Mouse (Mus musculus) olfactory bulb, adult 2 months (tissue): ENCODE measurements around the gene Bcl9l. TPM values are rescaled to one million over a fixed set of nuclear protein-coding genes. Genes with fewer than 3 reads are reported as not detected.

Experiments used
- H3K27ac ChIP-seq: fragments of 200-500 bp; 2 replicates; pipeline ENCODE4 v1.5.1; 2012; ENCODE audit warnings: low read depth, low read length; ENCODE audit not compliant: insufficient read depth
- H3K4me1 ChIP-seq: fragments of 200-500 bp; 2 replicates; pipeline ENCODE4 v1.6.1; 2012; ENCODE audit warnings: low read length; ENCODE audit not compliant: control insufficient read depth, insufficient read depth
- H3K4me3 ChIP-seq: fragments of 200-500 bp; 2 replicates; pipeline ENCODE4 v1.5.1; 2012; ENCODE audit warnings: mild to moderate bottlenecking, low read depth, low read length, moderate library complexity; ENCODE audit not compliant: insufficient read depth
- CTCF ChIP-seq: fragments of 200-500 bp; IDR thresholded peaks from 2 replicates; pipeline ENCODE4 v1.5.1; 2012; ENCODE audit warnings: low read depth, mild to moderate bottlenecking, low read length, moderate library complexity; ENCODE audit not compliant: insufficient read depth
- POLR2A ChIP-seq: fragments of 200-500 bp; IDR thresholded peaks from 2 replicates; pipeline ENCODE4 v1.6.1; 2012; ENCODE audit warnings: mild to moderate bottlenecking, low read depth, low read length, moderate library complexity; ENCODE audit not compliant: insufficient read depth
- WGBS: fragments of 180-500 bp; shearing (Covaris S2); methylation state at CpG from one replicate; pipeline ENCODE4 v1.1.7; 2018; 5-methylcytosine and 5-hydroxymethylcytosine counted together
- polyA plus RNA-seq: library from polyadenylated mRNA; stranded (reverse); fragments of >200 nt; gene quantifications from 2 replicates; pipeline ENCODE4 v1.2.4, GENCODE M21; 2012; ENCODE audit warnings: low replicate concordance; ENCODE audit not compliant: missing spikeins, insufficient read depth, insufficient read length

Bcl9l gene
- polyA plus RNA-seq, 1 experiment, result not detected

- Histone ChIP-seq H3K4me1 (no peaks in the 10 kb centered on the region), H3K4me3 (no peak overlapping the region), H3K27ac (no peak overlapping the region)
- 92% methylated on average over 8 of the region's 8 CpGs for WGBS
- no peak for TF ChIP-seq CTCF
- no peak for TF ChIP-seq POLR2A
Measured at GRCm38 (mm10) chr9:44525589-44525988, 43.0 kb downstream of the Bcl9l start.

GRCm38 (mm10) chr9:44526337-44527112 is 43.9 kb downstream of the Bcl9l start:
- WGBS, result 69% methylated on average over 9 of the region's 9 CpGs
- TF ChIP-seq POLR2A (no peak), CTCF (no peak)

GRCm38 (mm10) chr9:44528340-44528739 is 45.7 kb downstream of the Bcl9l start:
- H3K27ac ChIP-seq, result no peak overlapping the region
- WGBS, result 87% methylated on average over 8 of the region's 8 CpGs
- TF ChIP-seq CTCF (no peak), POLR2A (no peak)
- H3K4me3 ChIP-seq, result no peak overlapping the region
- H3K4me1 ChIP-seq, result no peaks in the 10 kb centered on the region

More at GRCm38 (mm10) chr9:44526337-44527112, 43.9 kb downstream of the Bcl9l start:
- Histone ChIP-seq H3K4me1 (no peaks in the 10 kb centered on the region), H3K4me3 (no peak overlapping the region), H3K27ac (no peak overlapping the region)

GRCm38 (mm10) chr9:44532991-44533580 is 50.5 kb downstream of the Bcl9l start:
- 91% methylated on average over 6 of the region's 6 CpGs for WGBS
- Histone ChIP-seq H3K4me1 (no peaks in the 10 kb centered on the region; the same call in 1 of the 2 replicates), H3K4me3 (no peak overlapping the region), H3K27ac (no peak overlapping the region)
- TF ChIP-seq POLR2A (no peak), CTCF (no peak)

- no peak overlapping the region for H3K4me3 ChIP-seq
- H3K27ac ChIP-seq, result no peak overlapping the region
- 83% methylated on average over 19 of the region's 19 CpGs for WGBS
- TF ChIP-seq POLR2A, result no peak
- TF ChIP-seq CTCF, result no peak
- no peaks in the 10 kb centered on the region; the same call in 1 of the 2 replicates for H3K4me1 ChIP-seq
Measured at GRCm38 (mm10) chr9:44537625-44538301, 55.1 kb downstream of the Bcl9l start.

- Histone ChIP-seq H3K27ac (no peak overlapping the region), H3K4me1 (no peaks in the 10 kb centered on the region; the same call in 1 of the 2 replicates), H3K4me3 (no peak overlapping the region)
- TF ChIP-seq POLR2A (no peak), CTCF (no peak)
- 60% methylated on average over 2 of the region's 2 CpGs for WGBS
Measured at GRCm38 (mm10) chr9:44539816-44540421, 57.3 kb downstream of the Bcl9l start.

- TF ChIP-seq POLR2A, result no peak
- no peak for TF ChIP-seq CTCF
- H3K27ac ChIP-seq, result no peak overlapping the region
- no peak overlapping the region for H3K4me3 ChIP-seq
- 89% methylated on average over 3 of the region's 3 CpGs for WGBS
- H3K4me1 ChIP-seq, result no peaks in the 10 kb centered on the region; the same call in 1 of the 2 replicates
Measured at GRCm38 (mm10) chr9:44540676-44541075, 58.1 kb downstream of the Bcl9l start.

- WGBS, result 90% methylated on average over 4 of the region's 4 CpGs
- Histone ChIP-seq H3K27ac (no peak overlapping the region), H3K4me3 (no peak overlapping the region), H3K4me1 (no peaks in the 10 kb centered on the region; the same call in 1 of the 2 replicates)
- TF ChIP-seq CTCF (no peak), POLR2A (no peak)
Measured at GRCm38 (mm10) chr9:44542364-44542763, 59.7 kb downstream of the Bcl9l start.

- H3K27ac ChIP-seq, result no peak overlapping the region
- 93% methylated on average over 3 of the region's 3 CpGs for WGBS
- no peak overlapping the region for H3K4me3 ChIP-seq
- TF ChIP-seq POLR2A (no peak), CTCF (no peak)
- H3K4me1 ChIP-seq, result no peaks in the 10 kb centered on the region
Measured at GRCm38 (mm10) chr9:44544986-44545385, 62.4 kb downstream of the Bcl9l start.
